Mouse (Mus musculus): ENCODE measurements around the gene Rcan3. TPM values are rescaled to one million over a fixed set of nuclear protein-coding genes. Genes with fewer than 3 reads are reported as not detected.

Gene Rcan3
- polyA plus RNA-seq, 1 experiment from 2014 or later: 8.0 TPM

- no peak overlapping the region for H3K9ac ChIP-seq
- no peak overlapping the region for H3K4me3 ChIP-seq
- no peaks in the 10 kb centered on the region for H3K9me3 ChIP-seq
- no peaks in the 10 kb centered on the region for H3K36me3 ChIP-seq
- 50% methylated on average over 13 of the region's 13 CpGs for WGBS
- no peak overlapping the region for H3K27ac ChIP-seq (replicated peaks)
- peak overlapping the region; percentile 12 for H3K4me2 ChIP-seq
- no peak for ATAC-seq (ENCODE audit: extremely low read depth, insufficient number of reproducible peaks, low FRiP score, low TSS enrichment)
- peaks cover 28% of the 10 kb centered on the region for H3K4me1 ChIP-seq
- no peaks in the 10 kb centered on the region for H3K27me3 ChIP-seq (replicated peaks)
These were observed 2.6 kb upstream of the Rcan3 start for GRCm38 (mm10) chr4:135436291-135436690.

DNA sequence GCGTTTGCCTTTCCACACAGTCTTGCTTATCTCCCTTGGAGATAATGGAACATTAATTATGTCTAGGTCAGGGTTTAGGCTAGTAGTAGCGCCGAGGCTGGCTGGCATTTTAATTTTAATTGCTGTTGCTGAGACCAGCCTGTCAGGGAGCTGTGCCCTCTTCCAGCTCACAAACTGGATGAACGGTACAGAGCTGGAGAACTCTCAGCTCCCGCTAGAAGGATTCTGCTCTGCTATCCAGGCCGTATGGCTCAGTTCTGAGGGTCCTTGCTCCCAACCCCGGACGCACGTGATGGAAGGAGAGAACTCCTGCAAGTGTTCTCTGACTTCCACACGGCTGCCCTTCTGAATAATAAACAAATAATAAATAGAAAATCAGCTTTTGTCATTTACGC is 739 bp upstream of the Rcan3 start:
- peaks cover 21% of the 10 kb centered on the region for H3K4me1 ChIP-seq
- ATAC-seq (ENCODE audit: extremely low read depth, insufficient number of reproducible peaks, low FRiP score, low TSS enrichment): no peak
- WGBS: 24% methylated on average over 11 of the region's 11 CpGs

DNA sequence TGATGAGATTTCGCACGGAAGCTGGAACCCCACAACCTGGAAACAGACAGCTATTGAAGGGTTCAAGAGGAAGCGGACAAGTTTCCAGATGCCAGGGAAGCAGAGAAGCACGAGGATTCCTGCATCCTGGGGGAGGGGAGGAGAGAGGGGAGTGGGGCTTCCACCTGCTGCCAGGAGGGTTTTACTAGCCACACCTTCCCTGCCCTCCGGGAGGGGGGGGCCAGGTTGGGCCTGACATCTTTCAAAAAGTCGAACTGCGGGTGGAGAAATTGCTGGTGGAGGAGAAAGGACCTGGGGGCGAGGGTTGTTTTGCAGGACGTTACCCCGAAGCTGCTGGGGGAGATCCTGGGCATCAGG is 589 bp downstream of the Rcan3 start:
- Histone ChIP-seq H3K4me1 (peaks cover 17% of the 10 kb centered on the region), H3K27me3 (replicated peaks) (no peaks in the 10 kb centered on the region), H3K36me3 (no peaks in the 10 kb centered on the region), H3K4me3 (peak overlapping the region; percentile 84), H3K9me3 (no peaks in the 10 kb centered on the region), H3K4me2 (peak overlapping the region; percentile 93), H3K9ac (peak overlapping the region; percentile 92), H3K27ac (replicated peaks) (no peak overlapping the region)
- no peak for ATAC-seq (ENCODE audit: extremely low read depth, insufficient number of reproducible peaks, low FRiP score, low TSS enrichment)
- 11% methylated on average over 10 of the region's 10 CpGs for WGBS

More for the DNA sequence above, 739 bp upstream of the Rcan3 start:
- Histone ChIP-seq H3K9ac (peak overlapping the region; percentile 83), H3K9me3 (no peaks in the 10 kb centered on the region), H3K27ac (replicated peaks) (peak overlapping the region; percentile 40), H3K36me3 (no peaks in the 10 kb centered on the region), H3K27me3 (replicated peaks) (no peaks in the 10 kb centered on the region), H3K4me3 (peak overlapping the region; percentile 84), H3K4me2 (peak overlapping the region; percentile 93)

DNA sequence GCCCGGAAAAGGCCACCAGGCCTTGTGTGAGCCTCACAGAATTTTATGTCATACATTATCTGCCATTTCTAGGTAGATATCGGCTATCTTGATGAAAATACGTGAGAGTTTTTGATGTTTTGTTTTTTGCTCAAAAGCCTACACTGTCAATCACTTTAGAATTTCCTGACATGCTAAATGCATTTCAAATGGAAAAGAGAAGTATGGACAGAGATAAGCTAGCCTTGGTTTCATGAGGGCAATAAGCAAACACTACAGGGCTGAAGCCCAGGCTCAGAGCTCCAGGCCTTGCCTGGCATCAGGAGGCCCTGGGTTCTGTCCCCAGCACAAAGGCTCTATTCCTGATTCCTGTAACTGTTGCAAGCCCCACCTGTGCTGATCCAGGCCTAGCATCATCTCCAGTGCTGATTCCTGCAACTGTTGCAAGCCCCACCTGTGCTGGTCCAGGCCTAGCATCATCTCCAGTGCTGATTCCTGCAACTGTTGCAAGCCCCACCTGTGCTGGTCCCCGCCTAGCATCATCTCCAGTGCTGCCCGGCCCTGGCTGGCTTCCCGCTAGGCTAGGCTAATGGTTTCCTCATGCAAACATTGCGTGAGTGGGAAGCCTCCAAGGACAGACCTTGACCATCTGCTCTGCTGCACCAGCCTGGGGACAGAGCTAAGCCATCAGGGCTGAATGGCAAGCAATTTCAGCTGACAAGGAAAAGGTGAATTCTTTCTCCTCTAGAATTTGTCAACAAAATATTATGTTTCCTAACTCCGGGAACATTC is 3.5 kb downstream of the Rcan3 start:
- H3K27ac ChIP-seq (replicated peaks): no peak overlapping the region
- H3K36me3 ChIP-seq: peaks cover under 1% of the 10 kb centered on the region; the same call in 1 of the 2 replicates
- no peak overlapping the region for H3K9ac ChIP-seq
- H3K4me3 ChIP-seq: no peak overlapping the region
- ATAC-seq (ENCODE audit: extremely low read depth, insufficient number of reproducible peaks, low FRiP score, low TSS enrichment): no peak
- H3K4me1 ChIP-seq: peaks cover 20% of the 10 kb centered on the region
- H3K27me3 ChIP-seq (replicated peaks): no peaks in the 10 kb centered on the region
- no peaks in the 10 kb centered on the region for H3K9me3 ChIP-seq
- no peak overlapping the region for H3K4me2 ChIP-seq
- WGBS: 78% methylated on average over 8 of the region's 8 CpGs

GRCm38 (mm10) chr4:135429383-135429782 is 4.3 kb downstream of the Rcan3 start:
- Histone ChIP-seq H3K27me3 (replicated peaks) (no peaks in the 10 kb centered on the region), H3K36me3 (peaks cover 5% of the 10 kb centered on the region), H3K4me1 (peaks cover 16% of the 10 kb centered on the region), H3K4me3 (no peak overlapping the region), H3K9ac (no peak overlapping the region), H3K27ac (replicated peaks) (no peak overlapping the region), H3K4me2 (no peak overlapping the region), H3K9me3 (no peaks in the 10 kb centered on the region)
- 72% methylated on average over 4 of the region's 4 CpGs for WGBS
- ATAC-seq (ENCODE audit: extremely low read depth, insufficient number of reproducible peaks, low FRiP score, low TSS enrichment): no peak

DNA sequence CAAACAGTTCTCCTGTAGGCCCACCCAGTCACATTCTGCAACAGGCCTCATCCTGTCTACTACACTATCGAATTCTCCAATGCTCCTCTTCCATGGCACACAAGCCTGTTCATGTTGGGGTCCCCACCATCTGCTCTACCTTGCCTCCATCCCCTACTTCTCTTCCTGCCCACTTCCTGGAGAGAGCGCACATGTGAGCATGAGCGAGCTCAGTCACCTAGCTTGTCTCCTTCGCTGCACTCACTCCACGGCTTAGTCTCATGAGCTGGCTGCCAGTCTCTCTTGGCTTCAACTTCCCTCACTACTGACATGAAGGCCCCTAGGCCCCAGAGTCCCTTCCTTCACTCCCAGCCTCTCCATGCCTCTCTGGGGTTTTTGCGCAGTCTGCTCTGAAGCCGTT is 7.1 kb downstream of the Rcan3 start:
- WGBS: 92% methylated on average over 7 of the region's 7 CpGs
- H3K4me1 ChIP-seq: 0 out of 2 replicates have a peak, but pooled peaks cover 3% of the 10 kb centered on the region
- no peak overlapping the region for H3K4me2 ChIP-seq
- no peak overlapping the region for H3K4me3 ChIP-seq
- H3K36me3 ChIP-seq: peaks cover 25% of the 10 kb centered on the region
- no peak for ATAC-seq (ENCODE audit: extremely low read depth, insufficient number of reproducible peaks, low FRiP score, low TSS enrichment)
- no peaks in the 10 kb centered on the region for H3K27me3 ChIP-seq (replicated peaks)
- no peak overlapping the region for H3K27ac ChIP-seq (replicated peaks)
- H3K9ac ChIP-seq: no peak overlapping the region
- H3K9me3 ChIP-seq: no peaks in the 10 kb centered on the region

- H3K4me3 ChIP-seq: no peak overlapping the region
- ATAC-seq (ENCODE audit: extremely low read depth, insufficient number of reproducible peaks, low FRiP score, low TSS enrichment): no peak
- WGBS: 76% methylated on average over 9 of the region's 9 CpGs
- H3K36me3 ChIP-seq: peaks cover 32% of the 10 kb centered on the region
- H3K9me3 ChIP-seq: no peaks in the 10 kb centered on the region
- H3K9ac ChIP-seq: no peak overlapping the region
- H3K4me1 ChIP-seq: 0 out of 2 replicates have a peak, but pooled peaks cover 3% of the 10 kb centered on the region
- no peaks in the 10 kb centered on the region for H3K27me3 ChIP-seq (replicated peaks)
- no peak overlapping the region for H3K4me2 ChIP-seq
- no peak overlapping the region for H3K27ac ChIP-seq (replicated peaks)
These were observed 8.0 kb downstream of the Rcan3 start for GRCm38 (mm10) chr4:135425625-135426024.

- Histone ChIP-seq H3K9me3 (no peaks in the 10 kb centered on the region), H3K4me1 (no peaks in the 10 kb centered on the region), H3K36me3 (peaks cover 75% of the 10 kb centered on the region), H3K27me3 (replicated peaks) (no peaks in the 10 kb centered on the region), H3K4me3 (no peak overlapping the region), H3K9ac (no peak overlapping the region), H3K27ac (replicated peaks) (no peak overlapping the region), H3K4me2 (no peak overlapping the region)
- no peak for ATAC-seq (ENCODE audit: extremely low read depth, insufficient number of reproducible peaks, low FRiP score, low TSS enrichment)
- 92% methylated on average over 13 of the region's 13 CpGs for WGBS
These were observed 12.7 kb downstream of the Rcan3 start for GRCm38 (mm10) chr4:135420961-135421360.

GRCm38 (mm10) chr4:135420416-135420815 is 13.2 kb downstream of the Rcan3 start:
- H3K27me3 ChIP-seq (replicated peaks): no peaks in the 10 kb centered on the region
- H3K4me1 ChIP-seq: no peaks in the 10 kb centered on the region
- no peak overlapping the region for H3K27ac ChIP-seq (replicated peaks)
- H3K4me3 ChIP-seq: no peak overlapping the region
- H3K4me2 ChIP-seq: no peak overlapping the region
- H3K9me3 ChIP-seq: no peaks in the 10 kb centered on the region
- WGBS: 66% methylated on average over 11 of the region's 11 CpGs
- ATAC-seq (ENCODE audit: extremely low read depth, insufficient number of reproducible peaks, low FRiP score, low TSS enrichment): no peak
- peaks cover 80% of the 10 kb centered on the region for H3K36me3 ChIP-seq
- no peak overlapping the region for H3K9ac ChIP-seq

DNA sequence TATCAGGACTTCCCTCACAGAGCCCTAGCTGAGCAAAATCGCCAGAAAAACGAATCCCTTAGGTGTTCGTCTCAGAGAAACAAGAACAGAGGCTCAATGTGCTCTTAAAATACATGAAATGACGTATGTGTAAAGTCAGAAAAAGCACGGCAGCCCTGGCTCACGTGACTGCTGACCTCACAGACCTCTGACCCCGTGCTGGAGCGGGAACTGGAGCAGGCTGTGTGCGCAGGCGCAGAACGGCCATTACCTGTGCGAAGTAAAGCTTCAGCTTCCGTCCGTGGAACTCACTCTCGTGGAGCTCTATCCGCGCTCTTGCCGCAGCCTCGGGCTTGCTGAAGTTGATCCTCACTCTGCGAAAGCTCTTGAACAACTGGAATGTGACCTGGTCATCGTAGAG is 13.7 kb downstream of the Rcan3 start:
- peaks cover 82% of the 10 kb centered on the region for H3K36me3 ChIP-seq
- H3K27ac ChIP-seq (replicated peaks): no peak overlapping the region

GRCm38 (mm10) chr4:135416367-135416766 is 17.3 kb downstream of the Rcan3 start:
- Histone ChIP-seq H3K9ac (no peak overlapping the region), H3K4me1 (no peaks in the 10 kb centered on the region), H3K9me3 (no peaks in the 10 kb centered on the region), H3K36me3 (peaks cover 71% of the 10 kb centered on the region), H3K4me2 (no peak overlapping the region), H3K4me3 (no peak overlapping the region), H3K27ac (replicated peaks) (no peak overlapping the region), H3K27me3 (replicated peaks) (no peaks in the 10 kb centered on the region)
- WGBS: 82% methylated on average over 21 of the region's 21 CpGs
- ATAC-seq (ENCODE audit: extremely low read depth, insufficient number of reproducible peaks, low FRiP score, low TSS enrichment): no peak

More for the DNA sequence above, 13.7 kb downstream of the Rcan3 start:
- no peak overlapping the region for H3K4me3 ChIP-seq
- H3K4me2 ChIP-seq: no peak overlapping the region
- no peak for ATAC-seq (ENCODE audit: extremely low read depth, insufficient number of reproducible peaks, low FRiP score, low TSS enrichment)
- 69% methylated on average over 21 of the region's 21 CpGs for WGBS
- no peaks in the 10 kb centered on the region for H3K4me1 ChIP-seq
- no peaks in the 10 kb centered on the region for H3K9me3 ChIP-seq
- no peak overlapping the region for H3K9ac ChIP-seq
- H3K27me3 ChIP-seq (replicated peaks): no peaks in the 10 kb centered on the region

DNA sequence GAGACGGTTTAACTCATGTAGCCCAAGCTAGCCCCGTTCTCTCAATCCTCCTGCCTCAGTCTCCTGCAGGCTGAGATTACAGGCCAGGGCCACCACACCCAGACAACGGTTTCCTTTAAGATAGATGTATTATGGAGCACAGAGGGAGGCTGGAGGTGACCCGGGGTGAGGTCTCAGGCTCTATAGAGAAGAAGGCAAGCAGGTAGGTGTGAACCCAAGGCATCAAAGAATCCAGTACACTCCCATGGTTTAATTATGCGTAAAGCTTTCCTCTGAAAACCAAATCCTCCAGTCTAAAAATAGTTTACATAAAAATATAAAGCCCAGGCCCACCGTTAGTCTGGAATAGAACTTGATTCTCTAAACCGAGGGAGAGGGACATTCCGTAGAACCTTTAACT is 20.2 kb downstream of the Rcan3 start:
- Histone ChIP-seq H3K4me3 (no peak overlapping the region), H3K36me3 (peaks cover 48% of the 10 kb centered on the region), H3K27ac (replicated peaks) (no peak overlapping the region), H3K9ac (no peak overlapping the region), H3K9me3 (no peaks in the 10 kb centered on the region), H3K4me2 (no peak overlapping the region), H3K27me3 (replicated peaks) (no peaks in the 10 kb centered on the region), H3K4me1 (no peaks in the 10 kb centered on the region)
- 72% methylated on average over 8 of the region's 8 CpGs for WGBS
- ATAC-seq (ENCODE audit: extremely low read depth, insufficient number of reproducible peaks, low FRiP score, low TSS enrichment): no peak

Measured in heart, embryonic 13.5 days (tissue).